Mouse (Mus musculus) olfactory bulb, adult 2 months (tissue): ENCODE measurements at regions not wholly inside any gene's neighbourhood (a gene's known extent, or its start where the extent isn't known, plus 50 kb on each side); places are given as distances from the start of the nearest gene placed in this dataset.

Source experiments
- H3K27ac ChIP-seq: fragments of 200-500 bp; 2 replicates; pipeline ENCODE4 v1.5.1; 2012; ENCODE audit warnings: low read depth, low read length; ENCODE audit not compliant: insufficient read depth
- H3K4me1 ChIP-seq: fragments of 200-500 bp; 2 replicates; pipeline ENCODE4 v1.6.1; 2012; ENCODE audit warnings: low read length; ENCODE audit not compliant: control insufficient read depth, insufficient read depth
- H3K4me3 ChIP-seq: fragments of 200-500 bp; 2 replicates; pipeline ENCODE4 v1.5.1; 2012; ENCODE audit warnings: mild to moderate bottlenecking, low read depth, low read length, moderate library complexity; ENCODE audit not compliant: insufficient read depth
- CTCF ChIP-seq: fragments of 200-500 bp; IDR thresholded peaks from 2 replicates; pipeline ENCODE4 v1.5.1; 2012; ENCODE audit warnings: low read depth, mild to moderate bottlenecking, low read length, moderate library complexity; ENCODE audit not compliant: insufficient read depth
- POLR2A ChIP-seq: fragments of 200-500 bp; IDR thresholded peaks from 2 replicates; pipeline ENCODE4 v1.6.1; 2012; ENCODE audit warnings: mild to moderate bottlenecking, low read depth, low read length, moderate library complexity; ENCODE audit not compliant: insufficient read depth
- WGBS: fragments of 180-500 bp; shearing (Covaris S2); methylation state at CpG from one replicate; pipeline ENCODE4 v1.1.7; 2018; 5-methylcytosine and 5-hydroxymethylcytosine counted together

DNA sequence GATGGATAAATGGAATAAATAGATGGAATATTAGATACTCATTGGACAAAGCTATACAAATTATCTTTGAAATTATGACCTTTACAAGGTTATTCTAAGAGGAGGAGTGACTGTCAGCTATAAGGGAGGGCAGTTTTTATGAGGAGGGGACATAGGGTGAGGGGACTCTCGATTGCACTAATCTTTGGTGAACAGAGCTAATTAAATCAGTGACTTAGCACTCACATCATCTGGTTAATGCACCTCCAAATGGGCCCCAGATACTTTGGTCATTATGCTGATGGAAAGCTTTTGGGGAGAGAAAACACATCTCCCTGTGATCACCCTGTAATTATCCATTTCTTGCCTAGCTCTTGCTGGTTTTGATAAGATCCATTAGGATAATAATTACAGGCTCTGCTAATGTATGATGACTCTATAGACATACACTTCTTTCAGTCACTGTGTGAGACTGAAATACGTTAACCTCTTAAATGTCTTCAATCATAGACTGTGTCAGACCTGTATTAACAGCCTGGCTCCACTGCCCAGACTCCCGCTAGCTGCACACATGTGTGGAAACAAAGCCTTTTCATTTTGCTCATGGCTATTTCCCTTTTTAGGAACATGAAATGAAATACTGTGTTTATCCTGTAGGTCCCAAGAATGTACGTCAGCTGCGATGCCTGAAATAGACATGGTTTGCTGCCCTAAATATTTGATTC lies 229.2 kb upstream of the Trib2 start:
- WGBS = 56% methylated on average over 5 of the region's 5 CpGs
- Histone ChIP-seq H3K4me1 (no peaks in the 10 kb centered on the region), H3K27ac (no peak overlapping the region), H3K4me3 (no peak overlapping the region)
- TF ChIP-seq POLR2A = no peak

GRCm38 (mm10) chr12:16043466-16044214 lies 226.9 kb upstream of the Trib2 start:
- no peak overlapping the region for H3K27ac ChIP-seq
- 93% methylated on average over 8 of the region's 8 CpGs for WGBS
- no peak overlapping the region for H3K4me3 ChIP-seq
- H3K4me1 ChIP-seq = no peaks in the 10 kb centered on the region
- no peak for TF ChIP-seq POLR2A
- TF ChIP-seq CTCF = no peak

- no peak for TF ChIP-seq CTCF
- TF ChIP-seq POLR2A = no peak
- WGBS = 89% methylated on average over 1 of the region's 1 CpGs
Observed at GRCm38 (mm10) chr12:16042362-16042761, 225.6 kb upstream of the Trib2 start.

GRCm38 (mm10) chr12:16041129-16041528 lies 224.4 kb upstream of the Trib2 start:
- WGBS = 65% methylated on average over 4 of the region's 4 CpGs
- no peak overlapping the region for H3K4me3 ChIP-seq
- H3K4me1 ChIP-seq = no peaks in the 10 kb centered on the region
- H3K27ac ChIP-seq = no peak overlapping the region
- no peak for TF ChIP-seq CTCF
- no peak for TF ChIP-seq POLR2A

More at GRCm38 (mm10) chr12:16042362-16042761, 225.6 kb upstream of the Trib2 start:
- Histone ChIP-seq H3K27ac (no peak overlapping the region), H3K4me3 (no peak overlapping the region), H3K4me1 (no peaks in the 10 kb centered on the region)

GRCm38 (mm10) chr12:16035551-16035950 lies 218.8 kb upstream of the Trib2 start:
- TF ChIP-seq CTCF = no peak
- no peak for TF ChIP-seq POLR2A
- WGBS = 57% methylated on average over 2 of the region's 2 CpGs
- no peak overlapping the region for H3K27ac ChIP-seq
- H3K4me3 ChIP-seq = no peak overlapping the region
- no peaks in the 10 kb centered on the region for H3K4me1 ChIP-seq

- H3K4me3 ChIP-seq = no peak overlapping the region
- H3K27ac ChIP-seq = no peak overlapping the region
- H3K4me1 ChIP-seq = no peaks in the 10 kb centered on the region
- no peak for TF ChIP-seq POLR2A
- TF ChIP-seq CTCF = no peak
Observed at GRCm38 (mm10) chr12:16034691-16035515, 218.2 kb upstream of the Trib2 start.

DNA sequence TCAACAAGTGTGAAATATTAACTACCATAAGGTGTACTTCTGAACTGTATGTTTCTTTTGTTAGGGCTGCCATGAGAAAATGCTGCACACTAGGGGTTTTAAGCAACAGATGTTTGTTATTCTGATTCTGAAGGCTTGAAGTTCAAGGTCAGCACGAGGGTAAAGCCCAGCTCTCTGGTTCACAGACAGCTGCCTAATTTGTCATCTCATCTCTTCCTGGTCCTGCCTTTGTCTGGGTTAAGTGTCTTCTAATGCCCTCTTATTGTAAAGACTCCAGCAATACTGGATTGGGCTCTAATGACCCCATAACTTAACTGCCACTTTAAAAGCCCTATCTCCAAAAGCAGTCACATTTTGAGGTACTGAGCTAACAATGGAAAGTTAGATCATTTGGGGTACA lies 209.9 kb upstream of the Trib2 start:
- Histone ChIP-seq H3K4me3 (no peak overlapping the region), H3K27ac (no peak overlapping the region), H3K4me1 (no peaks in the 10 kb centered on the region)
- no peak for TF ChIP-seq POLR2A
- TF ChIP-seq CTCF = no peak
- WGBS = 63% methylated on average over 1 of the region's 1 CpGs

- 91% methylated on average over 7 of the region's 7 CpGs for WGBS
Observed at GRCm38 (mm10) chr12:16023273-16023672, 206.6 kb upstream of the Trib2 start.

GRCm38 (mm10) chr12:16021202-16021821 lies 204.6 kb upstream of the Trib2 start:
- no peaks in the 10 kb centered on the region for H3K4me1 ChIP-seq
- no peak for TF ChIP-seq CTCF
- no peak for TF ChIP-seq POLR2A
- H3K4me3 ChIP-seq = no peak overlapping the region
- WGBS = 86% methylated on average over 1 of the region's 1 CpGs
- no peak overlapping the region for H3K27ac ChIP-seq

More at GRCm38 (mm10) chr12:16023273-16023672, 206.6 kb upstream of the Trib2 start:
- TF ChIP-seq POLR2A (no peak), CTCF (no peak)
- no peak overlapping the region for H3K27ac ChIP-seq
- H3K4me3 ChIP-seq = no peak overlapping the region
- H3K4me1 ChIP-seq = no peaks in the 10 kb centered on the region
